Mouse (Mus musculus) stomach, postnatal 0 days (tissue): Measurements from ENCODE around the gene Cd55. TPM values are rescaled to one million over a fixed set of nuclear protein-coding genes. Genes with fewer than 3 reads are reported as not detected.
A peak's percentile ranks its signal among the peaks of the same experiment; 100 is the strongest.

Experiments used
- ATAC-seq: fragments of 200-750 bp; cut with Nextera tagmentation; 2 replicates; pipeline ENCODE4 v1.8.0; 2017; ENCODE audit not compliant: low FRiP score, low TSS enrichment
- DNase-seq: peaks from one replicate; pipeline ENCODE4 v3.0.0-alpha.2; 2016; ENCODE audit warnings: low spot score
- H3K27ac ChIP-seq: fragments of 300-500 bp; sonication (generic); replicated peaks from 2 replicates; pipeline ENCODE4 v1.5.1; 2014; ENCODE audit warnings: mild to moderate bottlenecking, control low read depth
- H3K27me3 ChIP-seq: fragments of 300-500 bp; sonication (generic); 2 replicates; pipeline ENCODE4 v1.6.1; 2014; ENCODE audit warnings: low read length; ENCODE audit not compliant: control insufficient read depth, insufficient read depth
- H3K36me3 ChIP-seq: fragments of 300-500 bp; sonication (generic); 2 replicates; pipeline ENCODE4 v1.6.1; 2014; ENCODE audit warnings: low read length, mixed read lengths; ENCODE audit not compliant: control insufficient read depth, insufficient read depth
- H3K4me1 ChIP-seq: fragments of 300-500 bp; sonication (generic); replicated peaks from 2 replicates; pipeline ENCODE4 v1.6.1; 2014; ENCODE audit warnings: antibody characterized with exemption; ENCODE audit not compliant: control insufficient read depth, insufficient read depth
- H3K4me2 ChIP-seq: fragments of 300-500 bp; sonication (generic); replicated peaks from 2 replicates; pipeline ENCODE4 v1.6.1; 2014; ENCODE audit warnings: low read depth, mild to moderate bottlenecking, control low read depth, moderate library complexity
- H3K4me3 ChIP-seq: fragments of 300-500 bp; sonication (generic); 2 replicates; pipeline ENCODE4 v1.5.1; 2014; ENCODE audit warnings: low read depth, low read length, control low read depth
- H3K9ac ChIP-seq: fragments of 300-500 bp; sonication (generic); 2 replicates; pipeline ENCODE4 v1.6.1; 2014; ENCODE audit warnings: mild to moderate bottlenecking, low read length, control low read depth, mixed read lengths
- H3K9me3 ChIP-seq: fragments of 300-500 bp; sonication (generic); 2 replicates; pipeline ENCODE4 v1.6.1; 2016; ENCODE audit warnings: low read length; ENCODE audit not compliant: control insufficient read depth
- CTCF ChIP-seq: IDR thresholded peaks from 2 replicates; pipeline ENCODE4 v1.5.1; 2016; ENCODE audit warnings: antibody characterized with exemption, low read depth, mild to moderate bottlenecking, moderate library complexity
- EP300 ChIP-seq: optimal IDR thresholded peaks from 2 replicates; pipeline ENCODE3; 2016; ENCODE audit warnings: antibody characterized with exemption
- WGBS: fragments of 180-500 bp; shearing (Covaris S2); extraction: QIAGEN DNeasy Blood & Tissue Kit; methylation state at CpG from one replicate; pipeline ENCODE4 v1.1.7; 2014; 5-methylcytosine and 5-hydroxymethylcytosine counted together
- polyA plus RNA-seq: library from polyadenylated mRNA; unstranded; fragments of >200 nt; fragmentation: Nextera tagmentation; extraction: Ambion mirVana; gene quantifications from 2 replicates; pipeline ENCODE4 v1.2.1, GENCODE M21; 2015

Gene Cd55
- polyA plus RNA-seq, result 39.9 and 44.6 TPM in 2 replicates

DNA sequence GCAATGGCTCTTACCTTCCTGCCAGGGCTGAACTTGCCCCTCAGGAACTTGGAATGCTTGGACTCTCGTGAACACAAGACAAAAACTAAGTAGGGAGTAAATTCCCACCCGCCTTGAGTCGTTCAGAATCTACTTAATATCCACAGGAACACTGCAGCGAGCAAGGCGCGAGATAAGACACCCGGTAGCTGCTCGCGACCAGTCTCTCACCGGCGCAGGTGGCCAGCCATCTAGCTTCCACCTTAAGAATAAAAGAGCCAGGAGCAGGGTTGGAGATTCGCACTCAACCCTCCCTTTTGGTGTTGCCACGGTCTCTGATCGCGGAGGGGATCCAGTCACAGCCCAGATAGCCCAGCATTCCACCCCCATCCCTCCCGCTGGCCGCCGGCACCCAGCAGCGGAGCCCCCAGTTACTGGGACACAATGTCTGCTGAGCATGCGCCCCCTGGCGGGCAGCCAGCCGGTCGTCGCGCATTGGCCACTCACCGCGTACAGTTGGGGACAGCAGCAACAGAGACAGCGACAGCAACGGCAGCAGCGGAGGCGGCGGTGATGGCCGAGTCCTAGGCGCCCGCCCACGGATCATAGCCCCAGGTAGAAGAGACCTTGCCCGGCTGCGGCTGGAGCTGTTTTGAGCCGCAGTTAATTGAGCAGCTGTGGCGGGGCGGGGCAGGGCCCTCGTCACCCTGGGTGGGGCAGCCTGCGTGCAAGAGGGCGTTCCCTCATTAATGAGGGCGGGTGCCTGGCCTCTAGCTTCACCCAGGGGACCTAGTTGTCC, at the start of gene Cd55:
Gene Cd55, minus strand, starts transcription at position 661 of the 778 bp plus-strand sequence.
- ATAC-seq (peak; percentile 93), DNase-seq (peak; percentile 91)
- no peaks in the 10 kb centered on the region for H3K36me3 ChIP-seq
- no peaks in the 10 kb centered on the region for H3K4me1 ChIP-seq
- H3K9ac ChIP-seq, result peak within 1 kb of the TSS; percentile 69
- TF ChIP-seq EP300 (no peak), CTCF (peak; percentile 89)
- 1% methylated on average over 44 of the region's 45 CpGs for WGBS
- H3K4me3 ChIP-seq, result peak within 1 kb of the TSS; percentile 72
- no peaks in the 10 kb centered on the region for H3K9me3 ChIP-seq
- no peaks in the 10 kb centered on the region for H3K27me3 ChIP-seq
- peak within 1 kb of the TSS; percentile 86 for H3K27ac ChIP-seq
- H3K4me2 ChIP-seq, result peak within 1 kb of the TSS; percentile 78

DNA sequence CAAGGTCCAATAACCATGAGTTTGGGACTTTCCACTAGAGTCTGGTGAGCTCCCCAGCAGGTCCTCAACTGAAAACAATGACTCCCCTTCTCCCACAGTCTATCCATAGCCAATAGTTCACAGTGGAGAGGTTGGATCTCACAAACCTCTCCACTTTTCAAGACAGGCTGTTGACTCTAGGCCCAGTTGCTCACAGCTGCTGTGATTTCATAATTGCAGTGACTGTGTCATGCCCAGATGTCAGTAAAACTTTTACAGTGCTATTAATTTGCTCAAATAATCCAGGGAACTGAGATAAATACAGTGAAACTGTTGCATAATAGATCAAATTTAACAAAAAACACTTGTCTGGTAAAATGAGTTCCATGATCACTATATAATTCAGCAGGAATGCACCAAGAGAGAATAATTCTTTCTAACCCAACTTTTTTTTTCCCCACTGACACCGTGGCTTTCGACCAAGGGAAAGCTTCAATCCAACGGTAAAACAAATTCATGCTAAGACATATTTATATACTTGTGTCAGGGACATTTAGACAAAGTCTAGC, 49.4 kb upstream of the Cd55 start:
- ATAC-seq, result peak; percentile 36; the same call in 1 of the 2 replicates
- Histone ChIP-seq H3K4me2 (no peak overlapping the region), H3K4me3 (no peak overlapping the region), H3K9me3 (no peaks in the 10 kb centered on the region), H3K9ac (no peak overlapping the region), H3K4me1 (peaks cover 2% of the 10 kb centered on the region; the same call in 1 of the 2 replicates), H3K27ac (no peak overlapping the region), H3K36me3 (no peaks in the 10 kb centered on the region), H3K27me3 (no peaks in the 10 kb centered on the region)
- DNase-seq, result no peak
- TF ChIP-seq EP300 (no peak), CTCF (no peak)
- WGBS, result 30% methylated on average over 3 of the region's 3 CpGs

- H3K27ac ChIP-seq, result peak overlapping the region; percentile 42; the same call in 1 of the 2 replicates
- ATAC-seq (peak; percentile 79; the same call in 1 of the 2 replicates), DNase-seq (no peak)
- peaks cover 2% of the 10 kb centered on the region; the same call in 1 of the 2 replicates for H3K4me1 ChIP-seq
- H3K27me3 ChIP-seq, result no peaks in the 10 kb centered on the region
- no peak overlapping the region for H3K4me3 ChIP-seq
- TF ChIP-seq EP300, result no peak
- TF ChIP-seq CTCF, result no peak
- H3K4me2 ChIP-seq, result no peak overlapping the region
- WGBS, result 14% methylated on average over 2 of the region's 2 CpGs
- no peak overlapping the region for H3K9ac ChIP-seq
- no peaks in the 10 kb centered on the region for H3K36me3 ChIP-seq
- H3K9me3 ChIP-seq, result no peaks in the 10 kb centered on the region
Measured at GRCm38 (mm10) chr1:130508957-130509350, 46.4 kb upstream of the Cd55 start.

DNA sequence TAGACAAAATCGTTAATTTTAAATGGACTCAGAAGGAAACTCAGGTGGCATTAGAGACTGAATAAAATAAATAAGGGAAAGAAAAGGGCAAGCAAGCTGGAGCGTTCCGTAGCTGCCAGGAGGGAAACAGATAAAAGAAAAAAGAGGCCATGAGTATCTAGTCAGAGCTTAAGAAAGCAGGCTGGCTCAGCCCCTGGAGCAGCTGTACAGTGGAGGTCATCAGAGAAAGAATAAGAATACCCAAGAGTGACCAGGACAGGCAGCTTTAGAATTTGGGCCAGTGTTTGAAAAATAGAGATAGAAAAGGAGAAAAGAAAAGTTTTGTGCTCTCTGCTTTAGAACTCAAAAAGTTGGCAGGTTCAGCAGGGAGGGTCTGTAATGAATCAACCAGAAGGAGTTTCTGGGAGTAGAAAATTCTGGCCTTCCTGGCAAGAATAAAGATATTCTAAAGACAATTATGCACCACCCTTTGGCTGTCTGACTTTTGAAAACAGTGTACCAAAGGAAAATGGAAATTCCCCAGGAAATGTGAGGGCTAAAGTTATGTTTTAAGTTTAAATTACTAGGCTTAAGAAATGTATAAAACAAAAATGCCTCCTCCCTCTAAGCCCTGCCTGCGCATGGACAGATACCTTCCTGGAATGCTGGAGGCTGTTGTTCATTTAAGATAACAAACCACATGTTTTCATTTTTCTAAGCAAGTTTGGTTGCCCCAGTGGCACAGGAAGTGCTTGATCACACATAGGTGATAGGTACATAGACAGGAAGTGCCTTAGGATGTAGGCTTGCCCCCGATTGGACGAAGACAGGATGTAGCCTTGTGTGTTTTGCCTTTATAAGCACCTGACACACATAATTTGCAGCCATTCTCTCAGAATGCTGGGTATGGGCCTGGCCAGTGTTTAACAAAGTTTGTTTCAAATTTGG, 45.7 kb upstream of the Cd55 start:
- ATAC-seq, result peak; percentile 54
- Histone ChIP-seq H3K4me3 (no peak overlapping the region), H3K36me3 (no peaks in the 10 kb centered on the region), H3K4me2 (no peak overlapping the region), H3K27me3 (no peaks in the 10 kb centered on the region), H3K9me3 (no peaks in the 10 kb centered on the region), H3K9ac (no peak overlapping the region), H3K27ac (peak overlapping the region; percentile 42; the same call in 1 of the 2 replicates), H3K4me1 (peaks cover 2% of the 10 kb centered on the region; the same call in 1 of the 2 replicates)
- no peak for TF ChIP-seq CTCF
- TF ChIP-seq EP300, result no peak
- no peak for DNase-seq
- 40% methylated on average over 6 of the region's 6 CpGs for WGBS

GRCm38 (mm10) chr1:130507408-130507807, 44.9 kb upstream of the Cd55 start:
- H3K4me3 ChIP-seq, result no peak overlapping the region
- ATAC-seq (no peak), DNase-seq (no peak)
- no peak overlapping the region for H3K4me2 ChIP-seq
- no peaks in the 10 kb centered on the region for H3K27me3 ChIP-seq
- TF ChIP-seq EP300 (no peak), CTCF (no peak)
- 46% methylated on average over 2 of the region's 2 CpGs for WGBS
- H3K36me3 ChIP-seq, result no peaks in the 10 kb centered on the region
- no peaks in the 10 kb centered on the region for H3K9me3 ChIP-seq
- no peak overlapping the region for H3K27ac ChIP-seq
- H3K9ac ChIP-seq, result no peak overlapping the region
- peaks cover 2% of the 10 kb centered on the region; the same call in 1 of the 2 replicates for H3K4me1 ChIP-seq
